30 mouse cellular contexts compared by ENCODE assay signal in the genomic region with DNA sequence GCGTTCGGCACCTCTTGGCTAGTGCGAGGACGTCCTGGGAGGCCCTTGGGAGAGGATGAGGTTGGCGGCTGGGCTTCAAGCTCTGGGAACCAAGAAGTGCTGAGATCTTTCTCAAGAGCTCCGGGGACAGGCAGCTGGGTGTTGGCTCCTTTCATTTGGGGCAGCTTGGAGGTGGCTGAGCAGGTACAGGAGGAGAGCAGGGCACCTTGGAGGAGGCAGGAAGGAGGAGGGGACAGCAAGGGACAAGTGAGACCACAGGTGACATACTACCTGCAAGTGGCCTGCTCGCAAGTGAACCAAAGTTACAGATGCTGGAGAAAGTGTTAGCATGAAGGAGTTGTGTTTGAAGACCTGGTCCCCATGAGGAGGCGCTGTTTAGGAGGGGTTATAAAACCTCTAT. TPM values are rescaled to one million over a fixed set of nuclear protein-coding genes. Genes with fewer than 3 reads are reported as not detected.
"Had no signal": no experiment of that assay in that cellular context is flagged by ENCODE, and none has a peak within 500 bp of the region (broad histone marks: within the 10 kb centered on the region; RNA-seq: fewer than 3 reads in every experiment).

No protein-coding gene starts in this region.

- H3K27ac ChIP-seq: heart, adult 2 months; heart, embryonic 13.5 days; heart, embryonic 15.5 days; hindbrain, embryonic 13.5 days; hindbrain, embryonic 15.5 days; hindbrain, postnatal 0 days; layer of hippocampus, adult 2 months; limb, embryonic 13.5 days; limb, embryonic 15.5 days had no signal

- H3K4me3 ChIP-seq: heart, adult 2 months; heart, embryonic 13.5 days; heart, embryonic 15.5 days; hindbrain, embryonic 13.5 days; hindbrain, embryonic 15.5 days; layer of hippocampus, adult 2 months; limb, embryonic 13.5 days; limb, embryonic 15.5 days had no signal

- H3K9ac ChIP-seq: forebrain, postnatal 0 days; heart, embryonic 13.5 days; heart, embryonic 15.5 days; hindbrain, embryonic 13.5 days; hindbrain, embryonic 15.5 days; limb, embryonic 13.5 days; limb, embryonic 15.5 days had no signal

- DNase-seq: forebrain, postnatal 0 days; gastrocnemius, postnatal 14 days; gastrocnemius, postnatal 36 days; heart, adult 11 months; heart, adult 2 months; heart, postnatal 14 days; heart, postnatal 36 days; kidney, adult 18-20 months; kidney, adult 8-10 months; kidney, postnatal 10 days; kidney, postnatal 25 days; kidney, postnatal 4 days; left cerebral cortex, postnatal 4 days had no signal

- ATAC-seq: forebrain, postnatal 0 days; hindbrain, postnatal 0 days; intestine, embryonic 16.5 days had no signal

- H3K4me2 ChIP-seq: heart, embryonic 11.5 days; heart, embryonic 13.5 days; heart, embryonic 15.5 days; hindbrain, embryonic 13.5 days; hindbrain, embryonic 15.5 days; limb, embryonic 13.5 days; limb, embryonic 15.5 days had no signal

- H3K36me3 ChIP-seq: heart, embryonic 13.5 days; heart, embryonic 15.5 days; hindbrain, embryonic 13.5 days; hindbrain, embryonic 15.5 days; limb, embryonic 13.5 days; limb, embryonic 15.5 days had no signal

- H3K9me3 ChIP-seq: heart, embryonic 13.5 days; heart, embryonic 15.5 days; hindbrain, embryonic 13.5 days; hindbrain, embryonic 15.5 days; limb, embryonic 13.5 days; limb, embryonic 15.5 days had no signal

- H3K4me1 ChIP-seq: hindbrain, embryonic 13.5 days; hindbrain, embryonic 15.5 days had no signal

- H3K27me3 ChIP-seq: heart, embryonic 15.5 days; hindbrain, embryonic 13.5 days; hindbrain, embryonic 15.5 days; limb, embryonic 13.5 days; limb, embryonic 15.5 days had no signal

RNA-seq across cellular contexts. Expression of a gene that starts 5.8 kb away (rescaled TPM):
- polyA plus RNA-seq: forebrain, postnatal 0 days; hindbrain, embryonic 11.5 days; hindbrain, embryonic 15.5 days; hindbrain, postnatal 0 days; kidney, embryonic 14.5 days; limb, embryonic 15.5 days had no signal

RNA-seq across cellular contexts. Expression of a gene that starts 20.5 kb away (rescaled TPM):
- polyA plus RNA-seq: forebrain, postnatal 0 days; heart, adult 2 months; heart, embryonic 11.5 days; heart, embryonic 13.5 days; heart, embryonic 15.5 days; heart, postnatal 0 days; hindbrain, embryonic 11.5 days; hindbrain, embryonic 13.5 days; hindbrain, embryonic 15.5 days; hindbrain, postnatal 0 days; kidney, embryonic 14.5 days; kidney, embryonic 16.5 days; limb, embryonic 11.5 days; limb, embryonic 13.5 days; limb, embryonic 15.5 days; liver, adult 2 months had no signal

RNA-seq across cellular contexts. Expression of a gene that starts 46.6 kb away (rescaled TPM):
- polyA plus RNA-seq: forebrain, postnatal 0 days; heart, adult 2 months; heart, embryonic 11.5 days; heart, embryonic 13.5 days; heart, embryonic 15.5 days; heart, postnatal 0 days; hindbrain, embryonic 11.5 days; hindbrain, embryonic 13.5 days; hindbrain, embryonic 15.5 days; hindbrain, postnatal 0 days; inflammation-experienced regulatory T-cells, adult 6 months; kidney, embryonic 14.5 days; kidney, embryonic 16.5 days; limb, embryonic 13.5 days; limb, embryonic 15.5 days; liver, adult 2 months had no signal

RNA-seq across cellular contexts. Expression of a gene that starts 56.9 kb away (rescaled TPM):
- polyA plus RNA-seq: forebrain, postnatal 0 days; heart, adult 2 months; heart, embryonic 11.5 days; heart, embryonic 13.5 days; heart, embryonic 15.5 days; heart, postnatal 0 days; hindbrain, embryonic 11.5 days; hindbrain, embryonic 13.5 days; hindbrain, embryonic 15.5 days; hindbrain, postnatal 0 days; inflammation-experienced regulatory T-cells, adult 6 months; intestine, embryonic 16.5 days; kidney, embryonic 14.5 days; kidney, embryonic 16.5 days; limb, embryonic 11.5 days; liver, adult 2 months had no signal
